Mouse (Mus musculus) embryonic fibroblast, embryonic 13.5 days (primary cell): ENCODE measurements around the gene Slc24a4. TPM values are rescaled to one million over a fixed set of nuclear protein-coding genes. Genes with fewer than 3 reads are reported as not detected.

Experiments used
- H3K27ac ChIP-seq: 2 replicates; pipeline ENCODE4 v1.5.1; 2012; ENCODE audit warnings: low read length, control low read depth, inconsistent platforms; ENCODE audit not compliant: insufficient read depth
- H3K4me1 ChIP-seq: 2 replicates; pipeline ENCODE4 v1.6.1; 2011; ENCODE audit warnings: low read length; ENCODE audit not compliant: control insufficient read depth, insufficient read depth
- H3K4me3 ChIP-seq: 2 replicates; pipeline ENCODE4 v1.5.1; 2011; ENCODE audit warnings: mild to moderate bottlenecking, control low read depth, low read length; ENCODE audit not compliant: insufficient read depth
- CTCF ChIP-seq: IDR thresholded peaks from 2 replicates; pipeline ENCODE4 v1.5.1; 2011; ENCODE audit warnings: mild to moderate bottlenecking, control low read depth, low read length, moderate library complexity, borderline replicate concordance; ENCODE audit not compliant: insufficient read depth
- POLR2A ChIP-seq: IDR thresholded peaks from 2 replicates; pipeline ENCODE4 v1.6.1; 2011; ENCODE audit warnings: low read depth, mild to moderate bottlenecking, control low read depth, low read length, moderate library complexity
- polyA plus RNA-seq: library from polyadenylated mRNA; stranded (reverse); fragments of >200 nt; gene quantifications from 2 replicates; pipeline ENCODE4 v1.2.4, GENCODE M21; 2011; ENCODE audit warnings: low read depth; ENCODE audit not compliant: missing spikeins, insufficient read length

Slc24a4 gene
- polyA plus RNA-seq, 1 experiment, result not detected

GRCm38 (mm10) chr12:102154815-102155214 lies 26.3 kb downstream of the Slc24a4 start:
- TF ChIP-seq POLR2A (no peak), CTCF (no peak)
- no peak overlapping the region for H3K27ac ChIP-seq
- no peak overlapping the region for H3K4me3 ChIP-seq
- H3K4me1 ChIP-seq, result no peaks in the 10 kb centered on the region

- Histone ChIP-seq H3K27ac (no peak overlapping the region), H3K4me1 (no peaks in the 10 kb centered on the region)
- TF ChIP-seq CTCF (no peak), POLR2A (no peak)
These were observed 36.1 kb downstream of the Slc24a4 start for GRCm38 (mm10) chr12:102164632-102165031.

GRCm38 (mm10) chr12:102166691-102167261 lies 38.2 kb downstream of the Slc24a4 start:
- TF ChIP-seq CTCF, result no peak
- no peak for TF ChIP-seq POLR2A
- Histone ChIP-seq H3K4me3 (no peak overlapping the region), H3K27ac (no peak overlapping the region), H3K4me1 (no peaks in the 10 kb centered on the region)

More at GRCm38 (mm10) chr12:102164632-102165031, 36.1 kb downstream of the Slc24a4 start:
- H3K4me3 ChIP-seq, result no peak overlapping the region

DNA sequence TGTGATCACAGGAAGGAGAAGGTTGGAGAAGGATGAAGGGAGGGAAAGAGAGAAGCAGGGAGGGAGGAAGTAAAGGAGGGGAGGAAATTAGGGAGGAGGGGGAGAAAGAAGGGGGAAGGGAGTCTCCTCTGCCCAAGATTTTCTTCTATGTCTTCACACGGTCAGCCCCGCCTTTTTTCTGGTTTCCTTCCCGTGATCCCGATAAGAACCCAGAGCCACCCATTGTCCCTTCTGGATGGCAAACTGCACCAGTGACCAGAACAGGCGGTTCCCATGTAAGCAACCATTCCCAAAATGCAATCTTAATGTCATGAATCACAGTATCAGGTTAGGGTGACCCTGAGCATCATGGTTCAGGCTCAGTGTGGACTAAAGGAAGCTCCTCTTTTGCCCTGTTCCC lies 38.8 kb downstream of the Slc24a4 start:
- no peak overlapping the region for H3K4me3 ChIP-seq
- no peak overlapping the region for H3K27ac ChIP-seq
- TF ChIP-seq CTCF (no peak), POLR2A (no peak)
- H3K4me1 ChIP-seq, result no peaks in the 10 kb centered on the region

- TF ChIP-seq POLR2A (no peak), CTCF (no peak)
- H3K4me3 ChIP-seq, result no peak overlapping the region
These were observed 44.2 kb downstream of the Slc24a4 start for GRCm38 (mm10) chr12:102172746-102173145.

GRCm38 (mm10) chr12:102173345-102173744 lies 44.8 kb downstream of the Slc24a4 start:
- Histone ChIP-seq H3K4me1 (no peaks in the 10 kb centered on the region), H3K4me3 (no peak overlapping the region), H3K27ac (no peak overlapping the region)
- TF ChIP-seq POLR2A (no peak), CTCF (no peak)

More at GRCm38 (mm10) chr12:102172746-102173145, 44.2 kb downstream of the Slc24a4 start:
- H3K27ac ChIP-seq, result no peak overlapping the region
- no peaks in the 10 kb centered on the region for H3K4me1 ChIP-seq

GRCm38 (mm10) chr12:102180371-102181074 lies 52.0 kb downstream of the Slc24a4 start:
- no peak overlapping the region for H3K4me3 ChIP-seq
- H3K4me1 ChIP-seq, result no peaks in the 10 kb centered on the region
- no peak for TF ChIP-seq POLR2A
- TF ChIP-seq CTCF, result no peak
- H3K27ac ChIP-seq, result no peak overlapping the region

GRCm38 (mm10) chr12:102181799-102182357 lies 53.3 kb downstream of the Slc24a4 start:
- Histone ChIP-seq H3K4me3 (no peak overlapping the region), H3K27ac (no peak overlapping the region), H3K4me1 (no peaks in the 10 kb centered on the region)
- TF ChIP-seq POLR2A (no peak), CTCF (peak; percentile 26; the same call in 1 of the 2 replicates)

DNA sequence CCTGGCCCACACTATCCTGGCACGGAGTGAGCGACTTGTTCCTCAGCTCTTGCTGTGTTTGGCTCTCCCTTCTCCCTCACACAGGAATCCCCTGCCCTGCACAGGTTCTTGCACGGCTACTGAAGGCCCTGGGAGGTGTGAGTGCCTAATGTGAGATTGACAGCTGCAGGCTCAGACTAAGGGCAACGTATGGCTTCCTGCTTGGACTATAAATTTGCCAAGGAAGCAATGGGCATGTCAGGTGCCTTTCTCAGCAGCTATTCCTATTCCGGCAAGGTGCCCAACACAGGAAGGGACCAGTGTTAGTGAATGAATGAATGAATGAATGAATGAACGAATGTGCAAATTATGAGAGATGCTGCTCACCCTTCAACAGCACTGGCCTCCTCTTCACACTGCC lies 54.1 kb downstream of the Slc24a4 start:
- Histone ChIP-seq H3K27ac (no peak overlapping the region), H3K4me1 (no peaks in the 10 kb centered on the region), H3K4me3 (no peak overlapping the region)
- TF ChIP-seq POLR2A (no peak), CTCF (no peak)

GRCm38 (mm10) chr12:102183201-102183600 lies 54.7 kb downstream of the Slc24a4 start:
- no peak overlapping the region for H3K4me3 ChIP-seq
- no peak for TF ChIP-seq POLR2A
- no peak for TF ChIP-seq CTCF
- H3K4me1 ChIP-seq, result no peaks in the 10 kb centered on the region
- H3K27ac ChIP-seq, result no peak overlapping the region
